Mouse (Mus musculus): ENCODE results near the gene Cds1. TPM values are rescaled to one million over a fixed set of nuclear protein-coding genes. Genes with fewer than 3 reads are reported as not detected.

The Cds1 gene
- polyA plus RNA-seq, 1 experiment from 2014 or later = 0.45 TPM

Other genes starting within 250 kb of the Cds1 start
- 0.03 TPM in 1 of 2 replicates, not detected in the other for gene Nkx6-1, start 100.1 kb upstream of the Cds1 start, polyA plus RNA-seq (2015; fragmentation: Nextera tagmentation; extraction: Ambion mirVana)